Mouse (Mus musculus) left cerebral cortex, adult 11 months (tissue): ENCODE measurements around the gene Cyld.
"Not testable (repeated sequence)": the region's sequence is repeated elsewhere in the genome, so short reads cannot be mapped to it uniquely, and the experiment has no call there.

Source experiments
- DNase-seq: peaks from one replicate; pipeline ENCODE4 v3.0.0; 2022; ENCODE audit warnings: low spot score

Gene Cyld

GRCm38 (mm10) chr8:88689151-88689550 is 7.7 kb upstream of the Cyld start:
- no peak for DNase-seq

GRCm38 (mm10) chr8:88689891-88690290 is 6.9 kb upstream of the Cyld start:
- no peak for DNase-seq

GRCm38 (mm10) chr8:88691342-88691948 is 5.4 kb upstream of the Cyld start:
- no peak for DNase-seq

GRCm38 (mm10) chr8:88691961-88692360 is 4.9 kb upstream of the Cyld start:
- no peak for DNase-seq

GRCm38 (mm10) chr8:88692866-88693265 is 4.0 kb upstream of the Cyld start:
- DNase-seq: no peak

GRCm38 (mm10) chr8:88693376-88693775 is 3.5 kb upstream of the Cyld start:
- DNase-seq: no peak

GRCm38 (mm10) chr8:88694291-88694690 is 2.5 kb upstream of the Cyld start:
- no peak for DNase-seq

- no peak for DNase-seq
Observed at GRCm38 (mm10) chr8:88696228-88696627, 600 bp upstream of the Cyld start.

GRCm38 (mm10) chr8:88697642-88698031 is 809 bp downstream of the Cyld start:
- no peak for DNase-seq

- DNase-seq: no peak
Observed at GRCm38 (mm10) chr8:88698048-88698447, 1.2 kb downstream of the Cyld start.

GRCm38 (mm10) chr8:88701611-88702010 is 4.8 kb downstream of the Cyld start:
- DNase-seq: no peak

GRCm38 (mm10) chr8:88702816-88703215 is 6.0 kb downstream of the Cyld start:
- no peak for DNase-seq

- DNase-seq: no peak
Observed at GRCm38 (mm10) chr8:88723256-88723963, 26.6 kb downstream of the Cyld start.

GRCm38 (mm10) chr8:88755175-88755791 is 58.5 kb downstream of the Cyld start:
- peak; percentile 87 for DNase-seq

GRCm38 (mm10) chr8:88761980-88762379 is 65.2 kb downstream of the Cyld start:
- DNase-seq: no peak

- no peak for DNase-seq
Observed at GRCm38 (mm10) chr8:88771241-88771640, 74.4 kb downstream of the Cyld start.

GRCm38 (mm10) chr8:88774593-88775297 is 77.9 kb downstream of the Cyld start:
- no peak for DNase-seq

- DNase-seq: no peak
Observed at GRCm38 (mm10) chr8:88775298-88775646, 78.4 kb downstream of the Cyld start.

GRCm38 (mm10) chr8:88780142-88780541 is 83.3 kb downstream of the Cyld start:
- DNase-seq: no peak

- no peak for DNase-seq
Observed at GRCm38 (mm10) chr8:88781283-88781682, 84.5 kb downstream of the Cyld start.

GRCm38 (mm10) chr8:88783722-88784121 is 86.9 kb downstream of the Cyld start:
- no peak for DNase-seq

- not testable (repeated sequence) for DNase-seq
Observed at GRCm38 (mm10) chr8:88788335-88788734, 91.5 kb downstream of the Cyld start.
